Mouse (Mus musculus): ENCODE measurements around the gene Add3. TPM values are rescaled to one million over a fixed set of nuclear protein-coding genes. Genes with fewer than 3 reads are reported as not detected.

Add3 gene
- total RNA-seq (2015; ENCODE audit: low replicate concordance) (24.9 and 26.4 TPM in 2 replicates), total RNA-seq (2017; ENCODE audit: low replicate concordance) (10.1 and 24.5 TPM in 2 replicates)

GRCm38 (mm10) chr19:53140044-53140803 lies at the start of gene Add3:
Gene Add3 (plus strand): TSS chr19:53140443.
- no peak for ATAC-seq (replicated peaks; ENCODE audit: low FRiP score, poor library complexity, severe bottlenecking)

DNA sequence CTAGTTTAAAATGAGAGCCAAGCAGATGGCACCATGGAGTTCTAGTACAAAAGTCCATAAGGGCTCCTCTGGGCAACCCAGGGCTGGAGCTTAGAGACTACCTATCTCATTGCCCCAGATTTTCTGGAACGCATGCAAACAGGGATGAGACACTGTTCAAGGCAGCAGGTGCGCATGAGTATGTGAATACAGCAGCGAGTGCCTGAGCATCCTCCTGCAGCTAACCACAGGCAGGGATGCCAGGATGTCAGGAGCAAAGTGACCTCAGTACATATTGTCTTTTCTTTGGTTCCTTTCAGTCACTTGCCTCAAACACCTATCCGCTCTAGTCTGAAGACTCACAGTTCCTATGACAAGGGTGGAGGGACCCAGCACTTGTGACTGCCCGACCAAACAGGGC lies 49.6 kb upstream of the Add3 start:
- ATAC-seq (replicated peaks; ENCODE audit: low FRiP score, poor library complexity, severe bottlenecking) = no peak

DNA sequence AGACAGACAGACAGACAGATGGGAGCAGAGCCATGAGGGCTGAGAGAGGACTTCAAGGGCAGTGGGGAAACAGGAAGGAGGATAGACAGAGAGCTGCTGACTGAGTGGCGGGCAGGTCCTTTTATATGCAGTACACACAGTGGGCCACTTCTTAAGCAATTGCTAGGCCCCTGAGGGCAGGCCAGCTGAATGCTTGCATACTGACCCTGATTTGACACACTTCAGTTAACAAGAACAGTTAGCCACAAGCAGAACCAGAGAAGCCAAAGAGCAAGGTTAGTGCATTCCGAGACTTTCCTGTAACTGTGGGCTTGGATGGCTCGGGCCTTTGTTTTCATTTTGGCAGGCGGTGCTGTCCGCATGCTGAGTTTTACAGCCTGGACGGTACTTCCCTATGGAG lies 48.0 kb upstream of the Add3 start:
- no peak for ATAC-seq (replicated peaks; ENCODE audit: low FRiP score, poor library complexity, severe bottlenecking)

GRCm38 (mm10) chr19:53093294-53093693 lies 46.9 kb upstream of the Add3 start:
- no peak for ATAC-seq (replicated peaks; ENCODE audit: low FRiP score, poor library complexity, severe bottlenecking)

DNA sequence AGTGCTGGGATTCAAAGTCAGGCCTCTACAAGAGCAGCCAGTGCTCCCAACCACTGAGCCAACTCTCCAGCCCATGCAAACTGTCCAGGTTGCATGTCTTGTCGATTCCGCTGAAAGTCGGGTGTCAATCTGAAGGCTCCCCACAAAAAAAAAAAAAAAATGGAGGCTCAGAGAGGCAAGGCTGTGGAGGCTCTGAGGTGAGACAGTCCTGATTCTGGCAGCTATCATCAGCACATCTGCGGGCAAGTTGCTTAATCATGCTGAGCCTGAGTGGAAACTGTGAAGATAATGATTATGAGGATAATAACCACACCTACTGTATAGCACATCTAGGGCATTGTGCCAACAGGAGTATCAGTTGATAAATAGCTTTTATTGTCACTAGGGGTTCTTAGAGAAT lies 45.6 kb upstream of the Add3 start:
- ATAC-seq (replicated peaks; ENCODE audit: low FRiP score, poor library complexity, severe bottlenecking) = no peak

DNA sequence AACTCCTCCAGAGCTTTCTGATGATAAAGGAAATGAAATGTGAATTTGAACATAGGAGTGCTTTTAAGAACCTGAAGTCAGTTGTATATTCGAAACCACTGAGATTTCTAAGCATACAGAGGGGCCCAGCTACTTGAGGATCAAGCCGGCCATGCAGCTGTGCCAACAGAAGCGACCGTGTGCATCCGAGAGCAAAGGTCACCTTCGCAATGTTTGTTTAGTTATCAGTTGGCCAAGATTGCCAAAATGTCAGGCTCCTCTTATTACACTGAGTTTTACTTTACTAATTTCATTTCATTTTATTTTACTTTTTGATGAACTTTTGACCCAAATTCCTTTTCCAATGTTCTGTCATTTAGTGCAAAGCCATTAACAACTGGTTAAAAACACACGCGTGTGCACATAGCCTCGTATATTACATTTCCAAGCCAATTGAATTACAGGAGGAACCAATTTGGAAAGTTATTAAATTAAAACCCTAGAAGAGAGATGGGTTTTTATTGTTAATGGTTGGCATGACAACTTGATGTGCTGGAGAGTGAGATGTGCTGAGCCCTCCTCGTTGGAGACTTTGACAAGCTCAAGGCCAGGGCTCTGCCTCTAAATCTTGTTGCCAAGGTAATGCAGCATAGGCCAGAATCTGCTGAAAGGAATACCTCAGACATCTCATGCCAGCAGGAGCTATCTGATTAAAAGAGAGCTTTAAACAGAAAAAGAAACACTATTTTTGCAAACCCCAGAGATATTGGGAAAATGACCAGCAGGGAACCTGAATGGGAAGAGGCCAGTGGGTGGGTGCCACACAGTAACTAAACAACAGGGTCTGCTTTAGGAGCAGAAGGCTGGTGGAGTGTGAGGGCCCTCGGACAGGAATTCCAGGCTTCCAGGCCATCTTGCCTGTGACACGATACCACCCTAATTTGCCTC lies 38.6 kb upstream of the Add3 start:
- no peak for ATAC-seq (replicated peaks; ENCODE audit: low FRiP score, poor library complexity, severe bottlenecking)

- no peak for ATAC-seq (replicated peaks; ENCODE audit: low FRiP score, poor library complexity, severe bottlenecking)
Measured at GRCm38 (mm10) chr19:53105374-53106090, 34.7 kb upstream of the Add3 start.

DNA sequence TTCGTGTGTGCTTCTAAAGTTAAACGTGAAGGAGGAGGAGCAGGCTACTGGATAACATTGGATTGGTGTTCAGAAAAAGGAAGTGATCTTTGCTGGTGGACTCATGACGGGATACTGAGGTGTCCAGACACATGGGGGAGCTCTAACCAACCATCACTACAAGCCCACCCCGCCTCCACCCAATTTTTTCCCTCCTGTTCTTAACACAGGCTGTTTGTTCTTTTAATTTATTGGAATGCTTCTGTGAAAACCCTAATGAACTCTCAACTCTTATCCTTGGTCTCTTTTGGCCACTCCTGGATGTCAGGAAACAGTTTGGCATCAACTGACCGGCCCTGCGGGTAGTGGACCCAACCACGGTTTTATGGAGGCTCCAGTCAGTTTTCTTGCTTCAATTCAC lies 33.3 kb upstream of the Add3 start:
- no peak for ATAC-seq (replicated peaks; ENCODE audit: low FRiP score, poor library complexity, severe bottlenecking)

- no peak for ATAC-seq (replicated peaks; ENCODE audit: low FRiP score, poor library complexity, severe bottlenecking)
Measured at GRCm38 (mm10) chr19:53107361-53108247, 32.6 kb upstream of the Add3 start.

DNA sequence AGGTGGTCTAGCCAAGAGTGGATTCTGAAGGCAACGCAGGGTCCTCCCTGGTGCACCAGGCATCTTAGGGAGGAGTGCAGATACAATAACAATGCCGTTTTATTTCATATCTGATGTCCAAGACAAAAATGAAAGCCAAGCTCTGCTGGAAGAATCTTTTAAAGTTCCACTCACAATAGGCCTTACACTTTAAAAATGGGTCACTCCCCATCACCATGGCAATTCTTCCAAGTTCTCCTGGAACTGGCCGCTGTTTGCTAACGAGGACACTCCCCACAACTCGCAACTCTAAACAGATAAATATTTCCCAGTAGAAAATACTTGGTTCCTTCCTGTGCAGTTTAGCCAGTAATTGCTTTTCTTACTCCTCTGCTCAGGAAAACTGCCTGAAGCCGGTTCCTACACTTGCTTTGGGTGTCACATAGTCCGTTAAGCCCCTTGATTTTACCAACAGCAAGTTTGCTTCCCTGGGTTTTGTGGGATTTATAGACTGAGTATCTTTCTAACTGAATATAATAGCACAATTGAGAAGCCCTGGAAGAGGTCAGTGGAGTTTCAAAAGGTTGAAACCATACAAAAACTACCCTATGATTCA lies 28.1 kb upstream of the Add3 start:
- no peak for ATAC-seq (replicated peaks; ENCODE audit: low FRiP score, poor library complexity, severe bottlenecking)

- no peak for ATAC-seq (replicated peaks; ENCODE audit: low FRiP score, poor library complexity, severe bottlenecking)
Measured at GRCm38 (mm10) chr19:53119255-53119795, 20.9 kb upstream of the Add3 start.

DNA sequence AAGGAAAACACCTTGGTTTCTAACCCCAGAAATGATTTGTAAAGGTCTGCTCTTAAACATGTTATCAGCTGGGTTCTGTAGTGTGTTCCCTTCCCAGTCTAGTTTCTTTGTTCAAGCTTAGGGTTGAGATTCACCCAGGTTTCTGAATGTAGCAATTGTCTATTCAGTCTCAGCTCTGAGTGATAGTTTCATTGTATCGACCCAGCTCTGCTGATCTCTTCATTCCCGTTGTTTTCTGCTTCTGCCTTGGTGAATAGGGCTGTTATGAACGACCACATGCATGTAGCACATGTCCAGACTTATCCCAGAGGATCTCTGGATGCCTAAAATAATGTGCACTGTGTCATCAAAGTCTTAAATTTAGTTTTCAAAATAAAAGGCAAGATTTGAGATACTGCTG lies 19.8 kb upstream of the Add3 start:
- no peak for ATAC-seq (replicated peaks; ENCODE audit: low FRiP score, poor library complexity, severe bottlenecking)

GRCm38 (mm10) chr19:53122641-53123241 lies 17.5 kb upstream of the Add3 start:
- no peak for ATAC-seq (replicated peaks; ENCODE audit: low FRiP score, poor library complexity, severe bottlenecking)

DNA sequence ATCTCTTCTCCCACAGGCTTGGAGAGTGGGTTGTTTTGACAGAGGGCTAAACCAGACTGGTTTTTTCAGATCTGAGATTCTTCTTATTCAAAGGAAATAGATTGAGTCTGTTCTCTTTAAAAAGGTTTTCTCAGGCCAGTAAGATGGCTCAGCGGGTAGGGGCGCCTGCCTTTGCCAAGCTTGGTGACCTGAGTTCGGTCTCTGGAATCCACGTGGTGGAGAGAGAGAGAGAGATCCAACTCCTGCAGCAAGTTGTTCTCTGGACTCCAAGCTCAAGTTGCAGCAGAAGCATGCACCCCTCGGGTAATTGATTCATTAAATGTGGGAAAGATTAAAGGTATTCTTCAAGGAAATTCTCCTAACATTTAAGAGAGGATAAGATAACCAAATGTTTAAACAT lies 16.9 kb upstream of the Add3 start:
- no peak for ATAC-seq (replicated peaks; ENCODE audit: low FRiP score, poor library complexity, severe bottlenecking)

DNA sequence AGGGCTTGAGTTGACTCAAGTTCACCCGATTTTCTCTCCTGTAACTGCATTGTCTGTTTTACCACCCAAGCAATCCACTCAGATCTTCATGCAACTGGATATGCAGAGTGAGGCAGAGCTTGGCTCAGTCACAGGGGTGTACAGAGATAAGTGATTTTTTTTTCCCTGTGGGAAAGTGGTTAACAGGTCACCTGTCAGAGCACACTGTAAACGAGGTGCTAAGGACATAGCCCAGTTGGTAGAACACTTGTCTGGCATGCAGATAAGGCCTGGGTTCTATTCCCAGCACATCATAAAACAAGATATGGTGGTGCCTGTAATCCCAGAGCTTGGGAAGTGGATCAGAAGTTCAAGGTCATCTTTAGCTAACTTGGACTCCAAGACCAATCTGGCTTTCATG lies 14.6 kb upstream of the Add3 start:
- ATAC-seq (replicated peaks; ENCODE audit: low FRiP score, poor library complexity, severe bottlenecking) = no peak

DNA sequence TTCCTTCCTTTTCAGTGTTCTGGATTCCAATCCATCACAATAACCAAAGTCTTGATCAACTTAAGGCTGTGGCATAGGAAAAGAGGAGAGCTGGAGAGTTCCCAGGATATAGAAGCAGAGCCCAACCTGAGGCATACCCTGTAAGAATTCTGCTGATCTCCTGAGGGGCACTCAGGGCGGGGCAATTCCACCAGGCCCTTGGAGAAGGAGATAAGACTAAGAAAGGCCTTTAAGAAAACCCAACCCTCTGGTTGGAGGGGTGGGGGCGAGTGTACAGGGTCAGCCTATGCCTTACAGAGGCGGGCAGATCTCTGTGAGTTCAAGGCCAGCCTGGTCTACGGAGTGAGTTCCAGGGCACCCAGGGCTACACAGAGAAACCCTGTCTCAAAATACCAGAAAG lies 13.7 kb upstream of the Add3 start:
- no peak for ATAC-seq (replicated peaks; ENCODE audit: low FRiP score, poor library complexity, severe bottlenecking)

DNA sequence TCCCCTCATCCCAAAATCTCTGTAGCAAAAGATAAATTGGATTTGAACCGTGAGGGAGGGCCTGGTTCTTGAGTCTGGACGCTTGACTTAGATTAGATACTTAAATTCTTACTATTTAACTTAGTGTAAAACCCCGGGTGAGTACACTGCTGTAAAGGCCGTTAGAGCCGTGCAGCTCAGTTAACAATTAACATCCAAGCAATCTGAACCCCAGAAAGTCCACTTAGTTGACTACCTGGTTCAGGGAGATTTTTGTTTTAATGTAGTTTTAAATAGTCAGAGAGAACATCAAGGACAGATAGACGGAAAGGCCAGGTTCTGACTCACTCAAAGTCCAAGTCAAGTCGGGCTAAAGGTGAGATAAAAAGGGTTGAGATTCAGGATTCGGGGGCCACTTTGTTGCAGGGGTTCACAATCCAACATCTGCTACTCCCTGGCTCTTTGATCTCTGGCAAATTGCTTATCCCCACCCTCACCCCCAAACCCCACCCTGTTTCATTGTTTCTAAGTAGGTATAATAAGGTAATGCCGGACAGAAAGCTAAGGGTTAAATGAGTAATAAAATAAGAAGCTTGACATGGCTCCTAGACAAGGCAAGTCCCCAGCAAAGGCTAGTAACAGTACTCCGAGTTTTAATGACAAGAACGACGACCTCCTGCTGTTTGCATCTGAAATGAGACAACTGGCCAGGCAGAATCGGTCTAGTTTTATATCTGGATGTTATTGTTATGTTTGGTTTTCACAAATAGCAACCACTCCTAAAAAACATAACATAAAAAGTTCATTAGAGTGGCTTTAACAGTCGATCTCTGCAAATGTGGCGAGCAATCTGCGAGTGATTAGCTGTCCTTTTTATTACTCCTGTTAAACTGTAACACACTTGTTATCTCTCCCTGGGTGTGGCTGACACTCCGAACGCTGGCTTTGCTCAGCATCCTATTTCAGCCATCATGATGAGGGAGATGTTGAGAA lies 12.6 kb upstream of the Add3 start:
- no peak for ATAC-seq (replicated peaks; ENCODE audit: low FRiP score, poor library complexity, severe bottlenecking)
